Mouse (Mus musculus): ENCODE results near the gene Arhgef10l. TPM values are rescaled to one million over a fixed set of nuclear protein-coding genes. Genes with fewer than 3 reads are reported as not detected.
A peak's percentile ranks its signal among the peaks of the same experiment; 100 is the strongest.

The Arhgef10l gene
- total and polyA plus RNA-seq, 2 experiments from 2014 or later, result 16.5 to 59.0 TPM

GRCm38 (mm10) chr4:140606779-140607178 lies 59.0 kb downstream of the Arhgef10l start:
- ATAC-seq (no peak), DNase-seq (no peak)
- Histone ChIP-seq H3K4me3 (ENCODE audit: low read depth, low read length) (no peak overlapping the region), H3K9ac (no peak overlapping the region), H3K36me3 (ENCODE audit: insufficient read depth) (peaks cover 34% of the 10 kb centered on the region), H3K9me3 (ENCODE audit: low read length) (no peaks in the 10 kb centered on the region), H3K27ac (ENCODE audit: low read depth, low read length) (no peak overlapping the region), H3K4me1 (ENCODE audit: insufficient read depth) (no peaks in the 10 kb centered on the region), H3K4me2 (ENCODE audit: low read depth) (no peak overlapping the region), H3K27me3 (ENCODE audit: insufficient read depth, low read length) (no peaks in the 10 kb centered on the region)
- 89% methylated on average over 7 of the region's 7 CpGs for WGBS
- TF ChIP-seq CTCF (IDR thresholded peaks at IDR 0.05; ENCODE audit: low read depth), result no peak

- 57% methylated on average over 7 of the region's 7 CpGs for WGBS
- Histone ChIP-seq H3K4me2 (ENCODE audit: low read depth) (no peak overlapping the region), H3K4me1 (ENCODE audit: insufficient read depth) (no peaks in the 10 kb centered on the region), H3K27me3 (ENCODE audit: insufficient read depth, low read length) (no peaks in the 10 kb centered on the region), H3K27ac (ENCODE audit: low read depth, low read length) (no peak overlapping the region), H3K4me3 (ENCODE audit: low read depth, low read length) (no peak overlapping the region), H3K9ac (no peak overlapping the region), H3K36me3 (ENCODE audit: insufficient read depth) (peaks cover 34% of the 10 kb centered on the region), H3K9me3 (ENCODE audit: low read length) (no peaks in the 10 kb centered on the region)
- ATAC-seq (peak; percentile 42; the same call in 1 of the 2 replicates), DNase-seq (no peak)
- no peak for TF ChIP-seq CTCF (IDR thresholded peaks at IDR 0.05; ENCODE audit: low read depth)
Measured at GRCm38 (mm10) chr4:140606197-140606596, 59.6 kb downstream of the Arhgef10l start.

GRCm38 (mm10) chr4:140605790-140606189 lies 60.0 kb downstream of the Arhgef10l start:
- H3K4me2 ChIP-seq (ENCODE audit: low read depth), result no peak overlapping the region
- peaks cover 30% of the 10 kb centered on the region for H3K36me3 ChIP-seq (ENCODE audit: insufficient read depth)
- ATAC-seq (peak; percentile 55), DNase-seq (no peak)
- no peaks in the 10 kb centered on the region for H3K4me1 ChIP-seq (ENCODE audit: insufficient read depth)
- H3K9me3 ChIP-seq (ENCODE audit: low read length), result no peaks in the 10 kb centered on the region
- no peak for TF ChIP-seq CTCF (IDR thresholded peaks at IDR 0.05; ENCODE audit: low read depth)
- H3K4me3 ChIP-seq (ENCODE audit: low read depth, low read length), result no peak overlapping the region
- no peak overlapping the region for H3K27ac ChIP-seq (ENCODE audit: low read depth, low read length)
- H3K9ac ChIP-seq, result no peak overlapping the region
- no peaks in the 10 kb centered on the region for H3K27me3 ChIP-seq (ENCODE audit: insufficient read depth, low read length)
- WGBS, result 59% methylated on average over 7 of the region's 7 CpGs

- no peak for ATAC-seq
- Histone ChIP-seq H3K4me2 (ENCODE audit: low read depth) (no peak overlapping the region), H3K27ac (ENCODE audit: low read depth, low read length) (no peak overlapping the region), H3K36me3 (ENCODE audit: insufficient read depth) (peaks cover 25% of the 10 kb centered on the region), H3K27me3 (ENCODE audit: insufficient read depth, low read length) (no peaks in the 10 kb centered on the region), H3K4me3 (ENCODE audit: low read depth, low read length) (no peak overlapping the region), H3K9me3 (ENCODE audit: low read length) (no peaks in the 10 kb centered on the region), H3K4me1 (ENCODE audit: insufficient read depth) (no peaks in the 10 kb centered on the region), H3K9ac (no peak overlapping the region)
- no peak for DNase-seq
- TF ChIP-seq CTCF (IDR thresholded peaks at IDR 0.05; ENCODE audit: low read depth), result no peak
- WGBS, result 66% methylated on average over 6 of the region's 6 CpGs
Measured at GRCm38 (mm10) chr4:140605247-140605646, 60.6 kb downstream of the Arhgef10l start.

GRCm38 (mm10) chr4:140604541-140604940 lies 61.3 kb downstream of the Arhgef10l start:
- ATAC-seq (no peak), DNase-seq (no peak)
- no peak for TF ChIP-seq CTCF (IDR thresholded peaks at IDR 0.05; ENCODE audit: low read depth)
- Histone ChIP-seq H3K9me3 (ENCODE audit: low read length) (no peaks in the 10 kb centered on the region), H3K4me1 (ENCODE audit: insufficient read depth) (no peaks in the 10 kb centered on the region), H3K4me3 (ENCODE audit: low read depth, low read length) (no peak overlapping the region), H3K27ac (ENCODE audit: low read depth, low read length) (no peak overlapping the region), H3K36me3 (ENCODE audit: insufficient read depth) (peaks cover 22% of the 10 kb centered on the region), H3K9ac (no peak overlapping the region), H3K27me3 (ENCODE audit: insufficient read depth, low read length) (no peaks in the 10 kb centered on the region), H3K4me2 (ENCODE audit: low read depth) (no peak overlapping the region)
- 89% methylated on average over 8 of the region's 8 CpGs for WGBS

- Histone ChIP-seq H3K4me1 (ENCODE audit: insufficient read depth) (no peaks in the 10 kb centered on the region), H3K4me3 (ENCODE audit: low read depth, low read length) (no peak overlapping the region), H3K9ac (no peak overlapping the region), H3K9me3 (ENCODE audit: low read length) (no peaks in the 10 kb centered on the region), H3K27ac (ENCODE audit: low read depth, low read length) (no peak overlapping the region), H3K36me3 (ENCODE audit: insufficient read depth) (peaks cover 8% of the 10 kb centered on the region), H3K4me2 (ENCODE audit: low read depth) (no peak overlapping the region), H3K27me3 (ENCODE audit: insufficient read depth, low read length) (no peaks in the 10 kb centered on the region)
- 84% methylated on average over 4 of the region's 4 CpGs for WGBS
- TF ChIP-seq CTCF (IDR thresholded peaks at IDR 0.05; ENCODE audit: low read depth), result no peak
- no peak for ATAC-seq
- no peak for DNase-seq
Measured at GRCm38 (mm10) chr4:140602022-140602421, 63.8 kb downstream of the Arhgef10l start.

GRCm38 (mm10) chr4:140601153-140601552 lies 64.7 kb downstream of the Arhgef10l start:
- 65% methylated on average over 11 of the region's 11 CpGs for WGBS
- H3K9me3 ChIP-seq (ENCODE audit: low read length), result no peaks in the 10 kb centered on the region
- ATAC-seq, result no peak

More at GRCm38 (mm10) chr4:140601153-140601552, 64.7 kb downstream of the Arhgef10l start:
- Histone ChIP-seq H3K4me3 (ENCODE audit: low read depth, low read length) (no peak overlapping the region), H3K9ac (no peak overlapping the region), H3K36me3 (ENCODE audit: insufficient read depth) (peaks cover 4% of the 10 kb centered on the region; the same call in 1 of the 2 replicates), H3K4me2 (ENCODE audit: low read depth) (no peak overlapping the region), H3K27me3 (ENCODE audit: insufficient read depth, low read length) (no peaks in the 10 kb centered on the region), H3K27ac (ENCODE audit: low read depth, low read length) (no peak overlapping the region), H3K4me1 (ENCODE audit: insufficient read depth) (no peaks in the 10 kb centered on the region)
- TF ChIP-seq CTCF (IDR thresholded peaks at IDR 0.05; ENCODE audit: low read depth), result no peak
- DNase-seq, result no peak

All from forebrain, postnatal 0 days (tissue).